Mouse (Mus musculus) stomach, embryonic 15.5 days (tissue): ENCODE measurements around the gene Hook1. TPM values are rescaled to one million over a fixed set of nuclear protein-coding genes. Genes with fewer than 3 reads are reported as not detected.

Experiments used
- ATAC-seq: fragments of 200-750 bp; cut with Nextera tagmentation; 2 replicates; pipeline ENCODE4 v1.8.0; 2017; ENCODE audit warnings: low read depth, moderate number of reproducible peaks, moderate TSS enrichment; ENCODE audit not compliant: insufficient read depth, low FRiP score
- H3K27ac ChIP-seq: fragments of 300-500 bp; sonication (generic); 2 replicates; pipeline ENCODE4 v1.5.1; 2015; ENCODE audit warnings: mild to moderate bottlenecking, inconsistent platforms
- H3K27me3 ChIP-seq: fragments of 300-500 bp; sonication (generic); replicated peaks from 2 replicates; pipeline ENCODE4 v1.6.1; 2015; ENCODE audit warnings: inconsistent platforms
- H3K36me3 ChIP-seq: fragments of 300-500 bp; sonication (generic); 2 replicates; pipeline ENCODE4 v1.6.1; 2015; ENCODE audit warnings: inconsistent platforms
- H3K4me1 ChIP-seq: fragments of 300-500 bp; sonication (generic); 2 replicates; pipeline ENCODE4 v1.6.1; 2015; ENCODE audit warnings: inconsistent platforms
- H3K4me2 ChIP-seq: fragments of 300-500 bp; sonication (generic); 2 replicates; pipeline ENCODE4 v1.6.1; 2015; ENCODE audit warnings: mild to moderate bottlenecking, inconsistent platforms
- H3K4me3 ChIP-seq: fragments of 300-500 bp; sonication (generic); replicated peaks from 2 replicates; pipeline ENCODE4 v1.5.1; 2015; ENCODE audit warnings: inconsistent platforms
- H3K9ac ChIP-seq: fragments of 300-500 bp; sonication (generic); 2 replicates; pipeline ENCODE4 v1.6.1; 2015; ENCODE audit warnings: inconsistent platforms
- H3K9me3 ChIP-seq: fragments of 300-500 bp; sonication (generic); 2 replicates; pipeline ENCODE4 v1.6.1; 2016; ENCODE audit warnings: inconsistent platforms
- WGBS: fragments of 180-500 bp; shearing (Covaris S2); methylation state at CpG from one replicate; pipeline ENCODE4 v1.1.7; 2015; 5-methylcytosine and 5-hydroxymethylcytosine counted together
- polyA plus RNA-seq: library from polyadenylated mRNA; unstranded; fragments of >200 nt; fragmentation: Nextera tagmentation; extraction: Ambion mirVana; gene quantifications from 2 replicates; pipeline ENCODE4 v1.2.1, GENCODE M21; 2015

Hook1 gene
- polyA plus RNA-seq, result 24.7 and 31.7 TPM in 2 replicates

GRCm38 (mm10) chr4:95966928-95967724 is at the start of gene Hook1:
Gene Hook1 (plus strand): TSS chr4:95967240.
- peak; percentile 100 for ATAC-seq

GRCm38 (mm10) chr4:95917703-95918102 is 49.3 kb upstream of the Hook1 start:
- no peak overlapping the region for H3K9ac ChIP-seq
- 70% methylated on average over 6 of the region's 6 CpGs for WGBS
- peaks cover 3% of the 10 kb centered on the region; the same call in 1 of the 2 replicates for H3K4me1 ChIP-seq
- no peak overlapping the region for H3K27ac ChIP-seq
- no peaks in the 10 kb centered on the region for H3K27me3 ChIP-seq
- H3K4me2 ChIP-seq, result no peak overlapping the region
- no peaks in the 10 kb centered on the region for H3K36me3 ChIP-seq
- no peak for ATAC-seq
- H3K4me3 ChIP-seq, result no peak overlapping the region
- H3K9me3 ChIP-seq, result no peaks in the 10 kb centered on the region

More at GRCm38 (mm10) chr4:95966928-95967724, at the start of gene Hook1:
- H3K36me3 ChIP-seq, result no peaks in the 10 kb centered on the region
- H3K4me2 ChIP-seq, result peak within 1 kb of the TSS; percentile 77
- H3K27me3 ChIP-seq, result no peaks in the 10 kb centered on the region
- H3K9ac ChIP-seq, result peak within 1 kb of the TSS; percentile 24
- no peaks in the 10 kb centered on the region for H3K9me3 ChIP-seq
- peak within 1 kb of the TSS; percentile 61 for H3K4me3 ChIP-seq
- peak within 1 kb of the TSS; percentile 72 for H3K27ac ChIP-seq
- H3K4me1 ChIP-seq, result no peaks in the 10 kb centered on the region
- under 1% methylated on average over 81 of the region's 82 CpGs for WGBS

- no peaks in the 10 kb centered on the region for H3K9me3 ChIP-seq
- H3K36me3 ChIP-seq, result no peaks in the 10 kb centered on the region
- peaks cover 3% of the 10 kb centered on the region; the same call in 1 of the 2 replicates for H3K4me1 ChIP-seq
- no peak overlapping the region for H3K4me2 ChIP-seq
- no peak overlapping the region for H3K9ac ChIP-seq
- H3K4me3 ChIP-seq, result no peak overlapping the region
- no peak for ATAC-seq
- whole genome bisulfite sequencing, result 63% methylated on average over 4 of the region's 4 CpGs
- H3K27ac ChIP-seq, result no peak overlapping the region
- no peaks in the 10 kb centered on the region for H3K27me3 ChIP-seq
These were observed 46.6 kb upstream of the Hook1 start for GRCm38 (mm10) chr4:95920448-95920847.

GRCm38 (mm10) chr4:95924210-95925184 is 42.5 kb upstream of the Hook1 start:
- Histone ChIP-seq H3K4me2 (no peak overlapping the region), H3K36me3 (no peaks in the 10 kb centered on the region), H3K4me1 (no peaks in the 10 kb centered on the region), H3K4me3 (no peak overlapping the region), H3K27me3 (no peaks in the 10 kb centered on the region), H3K9ac (no peak overlapping the region), H3K9me3 (no peaks in the 10 kb centered on the region), H3K27ac (no peak overlapping the region)
- ATAC-seq, result no peak
- 9% methylated on average over 7 of the region's 7 CpGs for WGBS

- H3K4me1 ChIP-seq, result no peaks in the 10 kb centered on the region
- H3K27ac ChIP-seq, result no peak overlapping the region
- no peaks in the 10 kb centered on the region for H3K36me3 ChIP-seq
- H3K4me3 ChIP-seq, result no peak overlapping the region
- H3K9me3 ChIP-seq, result no peaks in the 10 kb centered on the region
- H3K27me3 ChIP-seq, result no peaks in the 10 kb centered on the region
- H3K9ac ChIP-seq, result no peak overlapping the region
- H3K4me2 ChIP-seq, result no peak overlapping the region
- WGBS, result 85% methylated on average over 1 of the region's 1 CpGs
- ATAC-seq, result no peak
These were observed 38.2 kb upstream of the Hook1 start for GRCm38 (mm10) chr4:95928846-95929245.

- H3K27ac ChIP-seq, result no peak overlapping the region
- ATAC-seq, result no peak
- no peak overlapping the region for H3K4me2 ChIP-seq
- no peak overlapping the region for H3K9ac ChIP-seq
- no peaks in the 10 kb centered on the region for H3K27me3 ChIP-seq
- H3K36me3 ChIP-seq, result no peaks in the 10 kb centered on the region
- no peaks in the 10 kb centered on the region for H3K9me3 ChIP-seq
- no peak overlapping the region for H3K4me3 ChIP-seq
- H3K4me1 ChIP-seq, result no peaks in the 10 kb centered on the region
- 85% methylated on average over 1 of the region's 1 CpGs for WGBS
These were observed 37.1 kb upstream of the Hook1 start for GRCm38 (mm10) chr4:95929936-95930335.

- 57% methylated on average over 2 of the region's 2 CpGs for WGBS
- no peak overlapping the region for H3K9ac ChIP-seq
These were observed 35.7 kb upstream of the Hook1 start for GRCm38 (mm10) chr4:95931331-95931730.

GRCm38 (mm10) chr4:95933801-95934356 is 33.2 kb upstream of the Hook1 start:
- Histone ChIP-seq H3K4me1 (no peaks in the 10 kb centered on the region), H3K27ac (no peak overlapping the region), H3K4me2 (no peak overlapping the region), H3K9me3 (no peaks in the 10 kb centered on the region), H3K9ac (no peak overlapping the region), H3K36me3 (no peaks in the 10 kb centered on the region), H3K27me3 (no peaks in the 10 kb centered on the region), H3K4me3 (no peak overlapping the region)
- 82% methylated on average over 9 of the region's 9 CpGs for WGBS
- ATAC-seq, result no peak

More at GRCm38 (mm10) chr4:95931331-95931730, 35.7 kb upstream of the Hook1 start:
- Histone ChIP-seq H3K27me3 (no peaks in the 10 kb centered on the region), H3K36me3 (no peaks in the 10 kb centered on the region), H3K4me1 (no peaks in the 10 kb centered on the region), H3K4me3 (no peak overlapping the region), H3K4me2 (no peak overlapping the region), H3K9me3 (no peaks in the 10 kb centered on the region), H3K27ac (no peak overlapping the region)
- no peak for ATAC-seq

- H3K9me3 ChIP-seq, result no peaks in the 10 kb centered on the region
- no peak for ATAC-seq
- no peaks in the 10 kb centered on the region for H3K27me3 ChIP-seq
- H3K4me1 ChIP-seq, result no peaks in the 10 kb centered on the region
- no peak overlapping the region for H3K4me2 ChIP-seq
- no peak overlapping the region for H3K27ac ChIP-seq
- H3K36me3 ChIP-seq, result no peaks in the 10 kb centered on the region
- no peak overlapping the region for H3K4me3 ChIP-seq
- H3K9ac ChIP-seq, result no peak overlapping the region
- 86% methylated on average over 4 of the region's 4 CpGs for WGBS
These were observed 32.5 kb upstream of the Hook1 start for GRCm38 (mm10) chr4:95934384-95935035.

GRCm38 (mm10) chr4:95938701-95939100 is 28.3 kb upstream of the Hook1 start:
- Histone ChIP-seq H3K9ac (no peak overlapping the region), H3K9me3 (no peaks in the 10 kb centered on the region), H3K4me1 (no peaks in the 10 kb centered on the region), H3K4me2 (no peak overlapping the region), H3K36me3 (no peaks in the 10 kb centered on the region), H3K4me3 (no peak overlapping the region), H3K27ac (no peak overlapping the region), H3K27me3 (no peaks in the 10 kb centered on the region)
- 74% methylated on average over 3 of the region's 3 CpGs for WGBS
- no peak for ATAC-seq

- WGBS, result 70% methylated on average over 1 of the region's 1 CpGs
- Histone ChIP-seq H3K9me3 (no peaks in the 10 kb centered on the region), H3K27me3 (no peaks in the 10 kb centered on the region), H3K9ac (no peak overlapping the region), H3K4me2 (no peak overlapping the region), H3K4me3 (no peak overlapping the region), H3K27ac (no peak overlapping the region), H3K36me3 (no peaks in the 10 kb centered on the region), H3K4me1 (no peaks in the 10 kb centered on the region)
- no peak for ATAC-seq
These were observed 19.1 kb upstream of the Hook1 start for GRCm38 (mm10) chr4:95947896-95948295.
